Mouse (Mus musculus): ENCODE data around the gene Lrrfip2. TPM values are rescaled to one million over a fixed set of nuclear protein-coding genes. Genes with fewer than 3 reads are reported as not detected.

Lrrfip2 gene
- polyA plus RNA-seq, 1 experiment from 2014 or later, result 41.8 TPM

GRCm38 (mm10) chr9:111148414-111148813 is 31.0 kb downstream of the Lrrfip2 start:
- H3K4me1 ChIP-seq, result no peaks in the 10 kb centered on the region
- no peak overlapping the region for H3K27ac ChIP-seq (replicated peaks)
- 67% methylated on average over 2 of the region's 2 CpGs for WGBS
- no peak for ATAC-seq (replicated peaks)
- no peak overlapping the region for H3K9ac ChIP-seq (replicated peaks)
- no peak overlapping the region for H3K4me2 ChIP-seq (replicated peaks)
- H3K27me3 ChIP-seq, result no peaks in the 10 kb centered on the region
- no peak overlapping the region for H3K4me3 ChIP-seq
- H3K36me3 ChIP-seq, result no peaks in the 10 kb centered on the region
- H3K9me3 ChIP-seq, result no peaks in the 10 kb centered on the region

- Histone ChIP-seq H3K4me1 (no peaks in the 10 kb centered on the region), H3K4me2 (replicated peaks) (no peak overlapping the region), H3K9ac (replicated peaks) (no peak overlapping the region), H3K4me3 (no peak overlapping the region), H3K36me3 (no peaks in the 10 kb centered on the region), H3K9me3 (no peaks in the 10 kb centered on the region), H3K27me3 (no peaks in the 10 kb centered on the region), H3K27ac (replicated peaks) (no peak overlapping the region)
- ATAC-seq (replicated peaks), result no peak
- WGBS, result 67% methylated on average over 5 of the region's 5 CpGs
Observed at GRCm38 (mm10) chr9:111149188-111149945, 32.0 kb downstream of the Lrrfip2 start.

- Histone ChIP-seq H3K4me3 (no peak overlapping the region), H3K9me3 (no peaks in the 10 kb centered on the region), H3K27me3 (no peaks in the 10 kb centered on the region), H3K4me1 (no peaks in the 10 kb centered on the region), H3K4me2 (replicated peaks) (no peak overlapping the region), H3K36me3 (no peaks in the 10 kb centered on the region), H3K9ac (replicated peaks) (no peak overlapping the region), H3K27ac (replicated peaks) (no peak overlapping the region)
- ATAC-seq (replicated peaks), result no peak
- 92% methylated on average over 2 of the region's 2 CpGs for WGBS
Observed at GRCm38 (mm10) chr9:111152314-111152897, 35.0 kb downstream of the Lrrfip2 start.

- no peak overlapping the region for H3K9ac ChIP-seq (replicated peaks)
- no peak for ATAC-seq (replicated peaks)
- H3K4me3 ChIP-seq, result no peak overlapping the region
- 96% methylated on average over 3 of the region's 3 CpGs for WGBS
- H3K4me1 ChIP-seq, result no peaks in the 10 kb centered on the region
- H3K27ac ChIP-seq (replicated peaks), result no peak overlapping the region
- H3K4me2 ChIP-seq (replicated peaks), result no peak overlapping the region
- H3K9me3 ChIP-seq, result no peaks in the 10 kb centered on the region
- no peaks in the 10 kb centered on the region for H3K36me3 ChIP-seq
- no peaks in the 10 kb centered on the region for H3K27me3 ChIP-seq
Observed at GRCm38 (mm10) chr9:111153026-111153425, 35.6 kb downstream of the Lrrfip2 start.

- H3K27me3 ChIP-seq, result no peaks in the 10 kb centered on the region
- 80% methylated on average over 11 of the region's 11 CpGs for WGBS
- no peaks in the 10 kb centered on the region for H3K36me3 ChIP-seq
- ATAC-seq (replicated peaks), result no peak
- H3K4me2 ChIP-seq (replicated peaks), result no peak overlapping the region
- no peaks in the 10 kb centered on the region for H3K9me3 ChIP-seq
- no peak overlapping the region for H3K4me3 ChIP-seq
- no peak overlapping the region for H3K27ac ChIP-seq (replicated peaks)
- no peaks in the 10 kb centered on the region for H3K4me1 ChIP-seq
- no peak overlapping the region for H3K9ac ChIP-seq (replicated peaks)
Observed at GRCm38 (mm10) chr9:111155764-111156458, 38.5 kb downstream of the Lrrfip2 start.

DNA sequence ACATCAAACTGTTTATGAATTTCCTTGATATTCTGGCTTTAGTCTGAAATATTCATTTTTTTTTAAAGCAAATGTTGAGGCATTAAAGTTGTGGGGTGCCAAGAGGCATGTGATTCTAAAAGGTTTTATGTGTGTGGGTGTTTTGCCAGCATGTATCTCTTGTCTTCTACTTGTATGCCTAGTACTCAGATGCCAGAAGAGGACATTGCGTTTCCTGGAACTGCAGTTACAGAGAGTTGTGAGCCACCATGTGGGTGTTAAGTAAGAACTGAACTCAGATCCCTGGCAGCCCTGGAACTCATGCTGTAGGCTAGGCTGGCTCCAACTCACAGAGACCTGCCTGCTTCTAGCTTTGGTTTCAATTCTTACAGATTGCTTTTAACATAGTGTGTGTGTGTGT is 42.2 kb downstream of the Lrrfip2 start:
- 97% methylated on average over 1 of the region's 1 CpGs for WGBS
- Histone ChIP-seq H3K4me3 (no peak overlapping the region), H3K27ac (replicated peaks) (no peak overlapping the region), H3K36me3 (no peaks in the 10 kb centered on the region), H3K9ac (replicated peaks) (no peak overlapping the region), H3K9me3 (no peaks in the 10 kb centered on the region), H3K4me2 (replicated peaks) (no peak overlapping the region), H3K27me3 (no peaks in the 10 kb centered on the region), H3K4me1 (no peaks in the 10 kb centered on the region)
- ATAC-seq (replicated peaks), result no peak

- Histone ChIP-seq H3K9ac (replicated peaks) (no peak overlapping the region), H3K27ac (replicated peaks) (no peak overlapping the region), H3K4me2 (replicated peaks) (no peak overlapping the region), H3K4me3 (no peak overlapping the region), H3K27me3 (no peaks in the 10 kb centered on the region), H3K4me1 (no peaks in the 10 kb centered on the region), H3K9me3 (no peaks in the 10 kb centered on the region), H3K36me3 (no peaks in the 10 kb centered on the region)
- no peak for ATAC-seq (replicated peaks)
- 91% methylated on average over 14 of the region's 14 CpGs for WGBS
Observed at GRCm38 (mm10) chr9:111161213-111161612, 43.8 kb downstream of the Lrrfip2 start.

GRCm38 (mm10) chr9:111166612-111167011 is 49.2 kb downstream of the Lrrfip2 start:
- 49% methylated on average over 4 of the region's 4 CpGs for WGBS
- Histone ChIP-seq H3K4me1 (0 out of 2 replicates have a peak, but pooled peaks cover 3% of the 10 kb centered on the region), H3K4me2 (replicated peaks) (no peak overlapping the region), H3K9me3 (no peaks in the 10 kb centered on the region), H3K4me3 (no peak overlapping the region), H3K27ac (replicated peaks) (no peak overlapping the region), H3K27me3 (no peaks in the 10 kb centered on the region), H3K36me3 (no peaks in the 10 kb centered on the region), H3K9ac (replicated peaks) (no peak overlapping the region)
- no peak for ATAC-seq (replicated peaks)

- Histone ChIP-seq H3K4me3 (no peak overlapping the region), H3K4me2 (replicated peaks) (no peak overlapping the region), H3K4me1 (0 out of 2 replicates have a peak, but pooled peaks cover 3% of the 10 kb centered on the region), H3K36me3 (no peaks in the 10 kb centered on the region), H3K9me3 (no peaks in the 10 kb centered on the region), H3K27ac (replicated peaks) (no peak overlapping the region), H3K27me3 (no peaks in the 10 kb centered on the region), H3K9ac (replicated peaks) (no peak overlapping the region)
- no peak for ATAC-seq (replicated peaks)
- 61% methylated on average over 3 of the region's 3 CpGs for WGBS
Observed at GRCm38 (mm10) chr9:111170430-111170829, 53.0 kb downstream of the Lrrfip2 start.

DNA sequence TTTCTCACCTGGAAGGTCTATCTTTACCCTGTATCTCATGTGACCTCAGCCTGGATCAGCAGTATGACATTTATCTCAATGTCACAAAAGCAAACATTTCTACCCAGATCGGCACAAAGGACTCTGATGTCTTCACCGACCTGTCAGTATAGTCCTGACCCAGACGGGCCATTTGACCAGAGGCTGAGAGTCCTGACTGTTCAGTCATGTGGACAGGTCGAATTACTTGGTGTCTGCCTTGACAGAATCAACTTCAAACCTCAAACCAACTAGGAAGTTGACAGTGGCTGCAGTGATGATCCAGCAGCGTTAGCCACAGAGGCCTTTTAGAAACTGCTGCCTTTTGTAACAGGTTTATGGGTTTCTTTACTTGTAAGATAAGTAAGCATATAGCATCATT is 56.7 kb downstream of the Lrrfip2 start:
- H3K4me3 ChIP-seq, result no peak overlapping the region
- H3K9ac ChIP-seq (replicated peaks), result no peak overlapping the region
- no peak overlapping the region for H3K4me2 ChIP-seq (replicated peaks)
- no peaks in the 10 kb centered on the region for H3K9me3 ChIP-seq
- no peak overlapping the region for H3K27ac ChIP-seq (replicated peaks)
- WGBS, result 87% methylated on average over 5 of the region's 5 CpGs
- H3K27me3 ChIP-seq, result no peaks in the 10 kb centered on the region
- ATAC-seq (replicated peaks), result no peak
- no peaks in the 10 kb centered on the region for H3K4me1 ChIP-seq
- H3K36me3 ChIP-seq, result no peaks in the 10 kb centered on the region

- no peak overlapping the region for H3K4me3 ChIP-seq
- H3K9ac ChIP-seq (replicated peaks), result no peak overlapping the region
- WGBS, result 84% methylated on average over 5 of the region's 5 CpGs
- H3K27me3 ChIP-seq, result no peaks in the 10 kb centered on the region
- no peak for ATAC-seq (replicated peaks)
- H3K4me2 ChIP-seq (replicated peaks), result no peak overlapping the region
- H3K27ac ChIP-seq (replicated peaks), result no peak overlapping the region
- H3K9me3 ChIP-seq, result no peaks in the 10 kb centered on the region
- peaks cover 9% of the 10 kb centered on the region for H3K4me1 ChIP-seq
- no peaks in the 10 kb centered on the region for H3K36me3 ChIP-seq
Observed at GRCm38 (mm10) chr9:111178971-111179370, 61.6 kb downstream of the Lrrfip2 start.

GRCm38 (mm10) chr9:111182176-111182575 is 64.8 kb downstream of the Lrrfip2 start:
- no peaks in the 10 kb centered on the region for H3K27me3 ChIP-seq
- no peak overlapping the region for H3K9ac ChIP-seq (replicated peaks)
- H3K4me1 ChIP-seq, result peaks cover 27% of the 10 kb centered on the region
- no peaks in the 10 kb centered on the region for H3K36me3 ChIP-seq
- H3K4me2 ChIP-seq (replicated peaks), result no peak overlapping the region
- 39% methylated on average over 3 of the region's 3 CpGs for WGBS
- H3K9me3 ChIP-seq, result no peaks in the 10 kb centered on the region
- ATAC-seq (replicated peaks), result no peak
- no peak overlapping the region for H3K4me3 ChIP-seq
- no peak overlapping the region; the same call in 1 of the 2 replicates for H3K27ac ChIP-seq (replicated peaks)

Measured in forebrain, embryonic 15.5 days (tissue).